Mouse (Mus musculus) thymus, postnatal 0 days (tissue): Measurements from ENCODE around the gene Hist4h4. TPM values are rescaled to one million over a fixed set of nuclear protein-coding genes. Genes with fewer than 3 reads are reported as not detected.
"Not testable (repeated sequence)": the region's sequence is repeated elsewhere in the genome, so short reads cannot be mapped to it uniquely, and the experiment has no call there.

ENCODE experiments used
- DNase-seq: peaks from one replicate; pipeline ENCODE4 v3.0.0-alpha.2; 2015; ENCODE audit warnings: low spot score
- polyA plus RNA-seq: library from polyadenylated mRNA; unstranded; fragments of >200 nt; fragmentation: Nextera tagmentation; extraction: Ambion mirVana; gene quantifications from 2 replicates; pipeline ENCODE4 v1.2.1, GENCODE M21; 2015

Hist4h4 gene
- polyA plus RNA-seq, 1 experiment from 2014 or later, result 2.0 TPM

DNA sequence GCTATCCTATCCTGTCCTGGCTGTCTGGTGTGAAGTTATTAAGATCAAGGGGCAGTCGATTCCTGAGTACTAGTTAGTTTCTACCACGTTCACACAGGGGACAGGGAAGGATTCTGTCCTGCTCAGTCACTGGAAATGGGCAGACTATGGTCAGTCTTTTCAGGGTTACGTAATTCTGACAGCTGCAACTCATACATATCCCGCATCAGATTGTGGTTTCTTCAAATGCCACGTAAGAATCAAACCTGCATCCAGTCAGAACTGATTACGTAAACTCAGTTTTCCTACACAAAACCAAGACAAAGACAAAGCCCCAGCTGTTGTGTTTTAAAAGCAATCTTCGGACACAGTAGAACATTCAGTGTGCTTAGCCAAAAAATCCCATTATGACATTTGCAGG, 11.2 kb upstream of the Hist4h4 start:
- DNase-seq, result no peak

DNA sequence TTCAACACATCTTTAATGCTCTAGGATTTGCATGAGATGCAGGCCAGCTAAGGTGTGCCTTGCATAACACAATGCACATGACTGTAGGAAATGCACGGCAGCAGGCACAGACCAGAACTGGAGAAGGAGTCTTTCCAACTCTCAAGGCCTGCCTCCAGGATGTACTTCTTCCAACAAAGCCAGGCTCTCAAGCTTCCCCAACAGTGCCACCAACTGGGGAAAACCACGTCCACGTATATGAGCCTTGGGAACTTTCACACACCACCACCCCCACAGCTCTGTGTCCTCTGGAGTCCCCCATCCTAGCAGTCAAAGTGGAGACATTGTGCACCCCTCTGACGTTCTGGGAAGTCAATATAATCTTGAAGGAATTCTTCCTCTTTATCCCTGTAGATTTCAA, 8.9 kb upstream of the Hist4h4 start:
- no peak for DNase-seq

DNA sequence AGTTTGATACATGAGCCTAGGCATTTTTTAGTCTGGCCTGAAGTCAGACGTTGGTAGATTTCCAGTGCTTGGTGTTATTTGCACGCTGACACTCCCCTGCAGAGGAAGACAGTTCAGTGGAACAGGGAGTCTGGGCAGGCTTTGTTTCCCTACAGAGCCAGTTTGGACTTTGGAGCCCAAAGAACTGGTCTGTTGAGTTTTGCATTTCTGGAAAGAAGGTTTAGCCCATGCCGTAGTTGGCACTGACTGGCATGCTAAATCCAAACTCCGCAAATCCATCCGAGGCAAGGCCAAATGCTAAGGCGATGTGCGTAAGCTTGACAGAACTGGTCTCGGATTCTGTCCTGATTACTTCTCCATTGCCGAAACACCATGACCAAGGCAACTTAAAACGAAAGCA, 7.0 kb upstream of the Hist4h4 start:
- no peak for DNase-seq

GRCm38 (mm10) chr6:136809673-136810072, 5.5 kb upstream of the Hist4h4 start:
- no peak for DNase-seq

GRCm38 (mm10) chr6:136809077-136809476, 4.9 kb upstream of the Hist4h4 start:
- DNase-seq, result peak; percentile 59

- peak; percentile 43 for DNase-seq
These were observed 4.4 kb upstream of the Hist4h4 start for GRCm38 (mm10) chr6:136808631-136809046.

- DNase-seq, result peak; percentile 98
These were observed 3.8 kb upstream of the Hist4h4 start, which contains the start of gene H2afj for GRCm38 (mm10) chr6:136808014-136808417. TSS of gene H2afj (plus strand) at chr6:136808244.

DNA sequence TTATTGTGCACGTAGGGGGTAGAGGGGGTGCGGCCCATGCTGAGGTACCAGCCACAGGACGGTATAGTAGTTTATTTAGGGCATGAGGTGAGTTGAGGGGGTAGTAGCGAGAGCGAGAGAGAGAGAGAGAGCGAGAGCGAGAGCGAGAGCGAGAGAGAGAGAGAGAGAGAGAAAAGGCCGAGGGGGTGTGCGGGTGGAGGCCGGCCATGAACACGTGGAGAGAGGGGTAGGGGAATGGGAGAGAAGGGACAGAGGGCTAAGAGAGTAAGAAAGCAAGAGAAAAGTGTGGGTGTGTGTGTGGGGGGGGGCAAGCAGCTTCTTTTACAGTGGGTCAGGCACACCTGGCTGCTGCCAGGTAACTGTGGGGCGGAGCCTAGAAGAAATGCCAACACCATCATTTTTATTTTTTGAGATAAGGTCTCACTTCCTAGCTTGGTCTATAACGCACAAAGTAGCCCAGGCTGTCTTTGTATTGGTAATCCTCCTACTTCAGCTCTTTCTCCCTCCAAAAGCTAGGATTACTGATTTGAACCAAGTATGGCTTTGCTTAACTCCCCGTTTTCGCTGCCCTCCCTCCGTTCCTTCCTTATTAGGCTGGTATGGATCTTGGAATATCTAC, 3.3 kb upstream of the Hist4h4 start:
- no peak for DNase-seq

DNA sequence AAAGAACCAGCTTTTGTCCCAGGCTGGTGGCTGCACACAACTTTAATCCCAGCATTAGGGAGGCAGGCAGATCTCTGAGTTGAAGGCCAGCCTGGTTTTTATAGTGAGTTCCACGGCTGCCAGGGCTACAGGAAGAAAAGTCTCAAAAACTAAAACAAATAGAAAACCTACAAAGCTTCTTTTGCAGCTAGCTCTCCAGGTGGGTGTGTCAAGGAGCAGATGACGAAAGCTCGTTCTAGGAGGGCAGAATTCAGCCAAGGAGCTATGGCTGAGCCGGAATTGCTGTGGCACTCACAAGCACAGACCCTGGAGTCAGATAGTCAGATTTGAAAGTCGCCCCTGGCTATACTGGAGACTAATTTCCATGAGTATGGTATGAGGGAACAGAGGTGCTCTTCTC, 2.6 kb upstream of the Hist4h4 start:
- DNase-seq, result no peak

- DNase-seq, result no peak
These were observed 1.2 kb upstream of the Hist4h4 start for GRCm38 (mm10) chr6:136805409-136805775.

DNA sequence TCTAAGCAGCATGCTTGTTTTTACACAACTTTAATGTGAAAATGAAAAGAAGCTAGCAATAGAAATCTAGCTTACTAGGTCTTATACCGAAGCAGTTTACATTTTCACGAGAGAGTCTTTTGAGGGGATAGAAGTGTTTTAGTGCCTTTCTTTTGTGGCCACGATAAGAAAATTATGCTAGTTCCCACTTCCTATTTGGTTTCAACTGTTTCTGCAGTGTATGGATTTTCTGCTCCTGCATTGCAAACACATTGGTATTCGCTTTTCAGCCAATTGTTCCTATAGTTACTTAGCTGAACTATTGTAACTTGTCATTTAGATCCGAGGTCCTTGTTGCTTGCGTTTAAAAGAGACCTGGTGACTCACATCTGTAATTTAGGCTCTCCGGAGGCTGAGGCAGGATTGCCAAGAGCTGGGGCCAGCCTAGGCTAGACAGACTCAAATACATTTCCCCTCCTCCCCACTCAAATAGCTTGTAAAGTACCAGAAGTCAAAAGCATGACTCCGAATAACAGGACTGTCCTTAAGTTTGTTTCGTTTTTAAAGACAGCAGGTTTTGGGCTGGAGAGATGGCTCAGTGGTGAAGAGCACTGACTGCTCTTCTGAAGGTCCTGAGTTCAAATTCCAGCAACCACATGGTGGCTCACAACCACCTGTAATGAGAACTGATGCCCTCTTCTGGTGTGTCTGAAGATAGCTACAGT, 642 bp upstream of the Hist4h4 start:
- no peak for DNase-seq

GRCm38 (mm10) chr6:136803093-136803738, 999 bp downstream of the Hist4h4 start:
- no peak for DNase-seq

DNA sequence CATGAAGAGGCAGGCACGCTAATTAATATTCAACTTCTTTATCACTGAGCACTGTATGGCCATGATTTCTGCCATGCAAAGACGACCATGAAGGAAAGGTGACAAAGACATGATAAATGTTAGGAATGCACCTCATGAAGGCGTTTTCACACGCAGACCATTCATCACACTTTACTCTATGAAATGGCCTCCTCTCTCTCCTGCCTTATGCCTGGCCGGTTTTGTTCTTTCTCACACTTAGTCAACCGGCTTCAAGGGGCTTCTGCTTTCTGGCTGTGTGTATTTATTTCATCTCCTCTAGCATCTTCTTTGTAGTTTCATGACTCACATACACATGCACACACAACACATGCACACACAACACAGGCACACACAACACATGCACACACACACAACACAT, 2.9 kb downstream of the Hist4h4 start:
- no peak for DNase-seq

GRCm38 (mm10) chr6:136800710-136801109, 3.5 kb downstream of the Hist4h4 start:
- no peak for DNase-seq

GRCm38 (mm10) chr6:136797874-136798693, 6.1 kb downstream of the Hist4h4 start:
- not testable (repeated sequence) for DNase-seq

GRCm38 (mm10) chr6:136795850-136796249, 8.4 kb downstream of the Hist4h4 start:
- DNase-seq, result no peak

DNA sequence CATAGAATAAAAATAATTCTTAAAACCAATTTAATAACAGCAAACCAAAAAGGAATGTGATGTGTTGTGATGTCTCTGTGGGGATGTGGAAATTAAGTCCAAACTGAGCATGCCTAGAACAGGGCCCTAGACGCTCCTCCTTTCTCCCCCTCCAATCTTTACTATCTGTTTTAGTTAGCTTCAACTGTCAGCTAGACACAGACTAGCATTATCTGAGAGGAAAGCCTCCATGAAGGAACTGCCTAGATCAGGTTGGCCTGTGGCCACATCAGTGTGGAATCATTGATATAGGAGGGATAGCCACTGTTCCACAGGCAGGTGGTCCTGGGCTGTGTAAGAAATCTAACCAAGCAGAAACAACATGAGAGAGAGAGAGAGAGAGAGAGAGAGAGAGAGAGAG, 9.1 kb downstream of the Hist4h4 start:
- DNase-seq, result no peak

DNA sequence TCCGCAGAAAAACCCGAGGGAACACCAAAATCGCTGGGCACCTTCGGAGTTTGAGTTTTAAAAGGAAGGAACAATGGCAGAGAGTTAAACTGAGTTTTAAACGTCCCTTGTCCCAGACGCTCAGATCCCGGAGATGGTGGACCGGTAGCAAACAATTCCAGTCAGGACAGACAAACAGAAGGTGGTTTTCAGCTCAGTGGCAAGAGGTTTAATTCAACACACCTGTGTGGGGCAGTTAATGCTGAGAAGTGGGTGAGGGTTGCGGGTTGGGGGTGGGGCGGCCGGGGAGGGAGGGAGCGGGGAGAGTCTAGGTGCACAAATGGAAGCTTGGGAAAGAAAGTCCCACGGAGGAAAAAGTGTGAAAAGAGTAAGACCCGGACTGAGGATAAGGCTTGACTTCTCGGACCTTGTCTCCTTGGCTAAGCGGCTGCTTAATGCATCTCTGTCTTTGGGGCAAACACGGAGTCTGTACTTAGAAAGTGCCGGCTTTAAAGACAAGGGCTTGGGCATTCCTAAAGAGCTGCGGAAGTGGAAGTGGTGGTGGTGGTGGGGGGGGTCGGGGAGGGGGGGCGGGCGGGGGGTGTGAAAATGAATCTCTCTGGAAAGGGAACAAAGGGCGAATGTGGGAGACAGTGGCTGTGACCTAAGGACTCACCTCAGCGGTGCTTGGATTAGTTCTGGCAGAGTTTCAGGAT, 10.2 kb downstream of the Hist4h4 start:
- no peak for DNase-seq

GRCm38 (mm10) chr6:136792884-136793758, 11.1 kb downstream of the Hist4h4 start:
- peak; percentile 30 for DNase-seq

DNA sequence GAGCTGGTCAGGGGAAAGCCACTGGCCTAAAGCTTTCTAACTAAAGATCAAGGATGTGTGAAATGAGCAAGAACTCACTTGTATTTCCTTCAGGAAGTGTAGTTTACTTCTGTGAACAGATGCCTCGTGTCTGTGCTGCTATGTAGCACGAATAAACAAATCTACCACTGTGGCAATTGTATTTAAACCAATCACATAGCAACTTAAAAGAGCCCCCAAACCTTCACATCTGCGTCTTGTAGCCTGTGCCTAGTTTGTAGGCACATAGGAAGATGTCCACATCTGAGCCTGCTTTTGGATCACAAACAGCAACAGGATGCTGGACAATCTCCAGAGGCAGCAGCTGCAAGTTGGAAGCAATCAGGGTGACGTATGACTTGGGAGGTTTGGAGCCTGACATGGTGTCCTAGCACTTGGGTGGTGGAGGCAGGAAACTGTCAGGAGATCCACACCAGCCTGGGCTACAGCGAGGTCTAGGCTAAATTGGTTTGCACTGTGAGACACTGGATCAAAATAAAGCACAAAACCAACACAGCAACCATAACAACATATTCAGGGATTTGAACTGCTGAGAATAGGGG, 14.7 kb downstream of the Hist4h4 start:
- no peak for DNase-seq
